Mouse (Mus musculus) embryo, embryonic 10.5 days (tissue): Measurements from ENCODE around the gene Pick1.
"Not testable (repeated sequence)": the region's sequence is repeated elsewhere in the genome, so short reads cannot be mapped to it uniquely, and the experiment has no call there.

Source experiments
- DNase-seq: peaks from one replicate; pipeline ENCODE4 v3.0.0-alpha.2; 2015; ENCODE audit warnings: low spot score

Gene Pick1

GRCm38 (mm10) chr15:79225780-79226179, 3.2 kb upstream of the Pick1 start:
- DNase-seq, result not testable (repeated sequence)

GRCm38 (mm10) chr15:79235268-79235667, 6.3 kb downstream of the Pick1 start:
- DNase-seq, result no peak

- no peak for DNase-seq
Observed at GRCm38 (mm10) chr15:79238036-79238435, 9.1 kb downstream of the Pick1 start.

GRCm38 (mm10) chr15:79242574-79243233, 13.7 kb downstream of the Pick1 start:
- DNase-seq, result no peak

DNA sequence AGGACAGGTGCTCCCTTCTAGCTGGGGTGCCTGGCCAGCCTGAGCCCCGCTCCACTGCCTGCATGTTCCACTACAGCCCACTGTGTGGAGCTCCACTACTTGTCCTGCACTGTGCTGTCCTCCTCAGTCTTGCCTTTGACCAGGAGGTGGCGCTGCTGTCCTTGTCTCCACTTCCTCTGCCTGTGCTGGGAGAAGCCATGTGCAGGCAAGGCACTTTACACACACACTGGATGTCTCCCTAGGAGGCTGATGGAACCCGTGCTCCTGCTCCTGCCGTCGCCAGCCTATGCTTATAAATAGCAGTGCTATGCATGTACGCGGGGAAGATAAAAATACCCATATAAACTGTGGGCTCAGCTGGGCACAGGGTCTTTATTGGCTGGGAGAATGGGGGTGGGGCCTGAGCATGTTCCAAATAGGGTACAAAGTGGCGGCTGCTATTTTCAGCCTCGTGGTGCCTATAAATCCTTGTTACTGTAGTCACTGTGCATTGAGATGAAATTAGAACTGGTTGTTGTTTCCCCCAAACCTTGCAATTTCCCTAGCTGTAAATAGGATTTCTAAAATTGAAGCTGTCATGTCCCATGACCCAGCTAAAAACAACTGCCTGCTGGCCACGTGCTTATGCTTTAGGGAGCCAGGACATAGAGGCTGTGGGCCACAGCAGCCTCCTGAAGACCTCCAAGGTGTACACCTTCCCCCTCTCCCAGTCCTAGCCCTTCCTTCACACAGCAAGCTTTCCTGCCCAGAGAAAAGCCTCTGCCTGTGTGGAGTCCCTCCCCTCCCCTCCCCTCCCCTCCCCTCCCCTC, 14.5 kb downstream of the Pick1 start:
- peak; percentile 98 for DNase-seq

DNA sequence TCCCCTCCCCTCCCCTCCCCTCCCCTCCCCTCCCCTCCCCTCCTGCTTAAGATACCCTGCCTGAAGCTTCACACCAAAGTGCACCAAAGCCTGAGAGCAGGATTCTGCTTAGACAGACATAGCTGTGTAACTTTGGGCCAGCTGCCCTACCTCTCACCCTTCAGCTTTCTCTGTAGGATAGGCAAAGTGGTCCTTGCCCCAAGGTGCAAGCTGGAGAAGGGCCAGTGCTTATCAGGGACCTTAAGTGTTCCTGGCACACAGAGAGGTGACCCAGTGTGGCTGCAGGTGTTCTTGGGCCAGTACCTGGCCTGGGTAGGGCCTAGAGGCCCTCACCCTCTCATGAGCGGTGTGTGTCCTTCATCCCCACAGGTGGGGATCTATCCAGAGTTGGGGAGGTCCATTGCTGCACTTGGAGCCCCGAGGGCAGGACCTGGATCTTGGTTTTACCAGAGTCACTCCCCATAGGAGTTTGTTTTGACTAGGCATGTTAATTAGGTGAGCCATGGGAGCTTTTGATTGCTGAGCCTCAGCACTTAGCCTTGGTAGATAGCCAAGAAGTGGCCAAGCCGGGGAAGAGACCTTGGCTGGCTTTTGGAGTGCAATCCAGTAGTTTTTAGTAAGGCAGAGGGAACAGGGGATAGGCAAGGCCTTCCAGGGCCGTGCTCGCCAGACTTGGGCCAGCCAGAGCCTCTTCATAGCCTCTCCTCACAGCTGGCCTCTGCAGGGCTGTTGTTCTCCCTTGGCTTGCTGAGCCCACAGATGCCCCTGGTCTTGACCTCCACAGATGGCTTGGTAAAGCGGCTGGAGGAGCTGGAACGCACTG, 15.3 kb downstream of the Pick1 start:
- DNase-seq, result no peak

DNA sequence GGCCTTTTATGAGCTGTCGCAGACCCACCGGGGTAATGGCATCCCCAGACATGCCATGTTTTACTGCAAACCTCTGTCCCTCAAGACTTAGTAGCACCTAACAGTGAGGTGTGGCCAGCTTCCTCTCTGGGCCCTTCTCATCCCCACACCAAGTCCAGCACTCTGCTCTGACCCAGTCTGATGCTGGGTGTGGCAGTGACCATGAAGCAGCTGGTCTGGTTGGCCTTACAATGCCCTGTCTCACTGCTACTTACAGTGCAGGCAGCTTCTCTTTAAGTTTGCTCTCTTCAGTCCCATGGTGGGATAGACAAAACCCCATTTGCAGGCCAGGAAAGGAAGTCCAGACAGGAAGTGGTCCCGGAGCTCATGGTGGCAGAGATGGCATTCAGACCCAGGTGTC, 16.3 kb downstream of the Pick1 start:
- no peak for DNase-seq

DNA sequence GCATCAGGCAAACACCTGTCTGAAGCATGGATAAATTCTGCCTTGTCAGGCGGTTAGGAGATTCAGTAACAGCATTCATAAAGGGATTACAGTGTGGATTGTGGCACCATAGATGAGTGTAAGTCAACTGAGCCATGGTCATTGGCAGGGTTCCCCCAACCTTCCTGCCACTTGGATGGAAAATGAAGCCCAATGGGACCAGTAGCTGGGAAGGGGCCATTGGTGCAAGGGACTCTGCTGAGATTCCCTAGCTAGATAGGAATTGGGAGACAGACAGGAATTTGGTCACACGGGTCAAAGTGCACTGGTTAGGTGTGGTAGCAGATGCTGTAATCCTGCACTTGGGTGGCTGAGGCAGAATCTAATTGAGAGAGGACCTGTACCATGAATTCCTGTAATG, 21.3 kb downstream of the Pick1 start:
- DNase-seq, result no peak

DNA sequence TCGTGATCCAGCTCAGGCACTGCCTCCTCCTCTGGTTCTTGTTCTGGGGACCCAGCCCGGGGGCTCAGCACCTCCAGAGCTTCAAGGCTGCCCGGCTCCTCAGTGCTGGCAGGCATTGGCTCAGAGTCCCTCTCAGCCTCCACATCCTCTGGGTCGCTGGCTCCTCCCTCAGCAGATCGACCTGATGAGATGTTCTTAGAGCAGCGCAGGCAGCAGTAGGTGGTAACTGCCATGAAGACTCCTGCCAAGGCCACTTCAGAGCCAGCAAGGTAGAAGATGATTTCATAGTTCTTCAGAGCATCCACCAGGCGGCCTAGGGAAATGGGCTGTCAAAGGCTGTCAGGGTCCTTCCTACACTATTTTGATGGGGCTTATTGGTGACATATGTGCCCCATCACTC, 22.2 kb downstream of the Pick1 start:
- DNase-seq, result no peak

DNA sequence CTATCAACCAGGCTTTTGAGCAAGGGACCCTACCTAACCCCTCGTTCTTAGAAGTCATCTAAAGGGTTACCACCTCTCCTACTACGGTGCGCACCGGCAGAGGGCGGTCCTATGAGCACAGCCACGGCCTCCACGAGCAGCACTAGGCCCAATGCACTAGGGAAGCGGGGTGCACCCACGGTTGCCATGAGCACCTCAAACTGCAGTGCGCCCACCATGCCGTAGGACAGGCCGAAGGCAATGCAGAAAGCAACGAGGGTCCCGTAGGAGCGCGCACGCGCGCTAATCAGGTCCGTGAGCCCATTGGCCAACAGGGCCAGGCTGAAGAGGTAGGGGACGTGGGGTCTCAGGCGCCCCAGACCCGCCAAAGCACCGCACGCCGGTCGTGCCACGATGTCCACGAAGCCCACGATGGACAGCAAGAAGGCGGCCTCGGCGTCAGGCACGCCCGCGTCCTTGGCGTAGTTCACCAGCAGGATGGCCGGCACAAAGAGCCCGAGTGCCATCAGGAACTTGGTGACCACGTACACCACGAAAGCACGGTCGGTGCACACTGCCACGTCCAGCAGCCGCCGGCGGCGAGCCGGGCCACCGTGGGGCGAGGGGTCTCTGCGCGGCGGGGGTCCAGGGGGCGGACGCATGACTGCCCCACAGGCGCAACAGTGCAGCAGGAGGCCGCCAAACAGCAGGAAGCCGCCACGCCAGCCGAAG, 23.0 kb downstream of the Pick1 start:
- peak; percentile 36 for DNase-seq

DNA sequence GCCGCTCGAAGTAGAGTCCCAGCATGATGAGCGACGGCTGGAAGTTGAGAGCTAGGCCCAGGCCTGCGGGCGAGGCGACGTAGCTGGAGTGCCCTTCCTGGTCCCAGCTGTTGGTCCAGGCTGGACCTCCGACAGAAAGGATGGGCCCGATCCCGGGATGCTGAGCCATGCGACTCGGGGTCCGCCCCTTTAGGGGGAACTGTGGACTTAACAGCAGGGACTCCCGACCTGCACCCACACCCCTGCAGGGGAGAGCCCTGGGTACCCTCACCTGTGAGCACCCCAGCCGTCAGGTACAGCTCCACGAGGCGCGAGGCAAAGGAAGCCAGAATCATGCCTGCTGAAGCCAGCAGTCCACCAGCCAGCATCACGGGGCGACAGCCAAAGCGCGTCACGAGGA, 23.6 kb downstream of the Pick1 start:
- DNase-seq, result no peak

DNA sequence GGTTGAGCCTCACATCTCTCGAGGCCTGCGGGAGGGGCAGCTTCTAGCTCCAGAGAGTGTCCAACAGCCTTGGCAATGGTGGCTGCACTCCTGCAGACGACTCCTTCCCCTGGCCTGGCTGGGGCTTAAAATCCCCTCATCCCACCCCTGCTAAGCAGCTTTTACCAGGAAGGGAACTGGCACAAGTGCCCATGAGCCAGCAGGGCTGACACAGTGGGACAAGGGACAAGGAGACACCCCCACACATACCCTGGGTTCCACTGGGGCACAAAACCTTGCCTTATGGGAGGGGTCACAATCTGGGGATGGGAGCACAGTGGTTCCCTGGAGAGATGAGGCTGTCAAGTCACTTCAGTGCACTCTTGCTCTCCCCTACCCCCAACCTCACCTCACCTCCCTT, 25.7 kb downstream of the Pick1 start, which contains the start of gene Slc16a8:
Slc16a8 (minus strand) TSS at position 101 of the 400 bp plus-strand sequence.
- DNase-seq, result no peak

- DNase-seq, result no peak
Observed at GRCm38 (mm10) chr15:79258521-79258920, 29.5 kb downstream of the Pick1 start.

GRCm38 (mm10) chr15:79261095-79261725, 32.2 kb downstream of the Pick1 start:
- DNase-seq, result peak; percentile 62

- DNase-seq, result peak; percentile 45
Observed at GRCm38 (mm10) chr15:79261757-79262156, 32.8 kb downstream of the Pick1 start.

- DNase-seq, result peak; percentile 80
Observed at GRCm38 (mm10) chr15:79262375-79262774, 33.4 kb downstream of the Pick1 start.

DNA sequence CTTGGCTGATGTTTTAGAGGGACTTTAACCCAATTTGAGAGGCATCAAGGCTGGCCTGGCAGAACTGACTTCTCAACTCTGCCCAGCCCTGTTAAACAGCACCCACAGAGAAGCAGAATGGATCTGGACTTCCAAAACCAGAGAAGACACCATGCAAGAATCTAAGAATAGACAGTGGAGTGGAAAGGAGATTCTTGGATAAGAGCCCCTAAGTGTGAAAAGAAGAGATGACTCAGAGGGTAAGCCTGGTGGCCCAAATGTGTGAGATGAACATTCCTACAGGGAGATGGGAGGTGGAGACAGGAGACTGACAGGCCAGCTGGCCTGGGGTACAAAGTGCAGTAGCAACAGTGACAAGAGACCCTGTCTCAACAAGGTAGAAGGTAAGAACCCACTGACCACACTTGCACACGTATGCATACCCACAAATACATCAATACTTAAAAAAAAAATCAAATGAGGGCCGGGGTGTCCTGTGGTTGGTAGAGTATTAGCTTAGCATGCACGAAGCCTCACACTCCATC, 33.9 kb downstream of the Pick1 start:
- DNase-seq, result no peak

- no peak for DNase-seq
Observed at GRCm38 (mm10) chr15:79263726-79264125, 34.8 kb downstream of the Pick1 start.

- no peak for DNase-seq
Observed at GRCm38 (mm10) chr15:79265384-79265783, 36.4 kb downstream of the Pick1 start.

GRCm38 (mm10) chr15:79268521-79268920, 39.5 kb downstream of the Pick1 start:
- DNase-seq, result no peak
